Mouse (Mus musculus) spleen, adult 2 months (tissue): ENCODE data around the gene Sesn2.

ENCODE experiments used
- CTCF ChIP-seq: fragments of 200-500 bp; IDR thresholded peaks from 2 replicates; pipeline ENCODE4 v1.5.1; 2011; ENCODE audit warnings: mild to moderate bottlenecking, inconsistent platforms; ENCODE audit not compliant: insufficient read depth, insufficient read length, insufficient replicate concordance; ENCODE audit errors: extremely low read depth
- POLR2A ChIP-seq: fragments of 200-500 bp; IDR thresholded peaks from 2 replicates; pipeline ENCODE4 v1.6.1; 2011; ENCODE audit warnings: low read depth, low read length, inconsistent platforms

DNA sequence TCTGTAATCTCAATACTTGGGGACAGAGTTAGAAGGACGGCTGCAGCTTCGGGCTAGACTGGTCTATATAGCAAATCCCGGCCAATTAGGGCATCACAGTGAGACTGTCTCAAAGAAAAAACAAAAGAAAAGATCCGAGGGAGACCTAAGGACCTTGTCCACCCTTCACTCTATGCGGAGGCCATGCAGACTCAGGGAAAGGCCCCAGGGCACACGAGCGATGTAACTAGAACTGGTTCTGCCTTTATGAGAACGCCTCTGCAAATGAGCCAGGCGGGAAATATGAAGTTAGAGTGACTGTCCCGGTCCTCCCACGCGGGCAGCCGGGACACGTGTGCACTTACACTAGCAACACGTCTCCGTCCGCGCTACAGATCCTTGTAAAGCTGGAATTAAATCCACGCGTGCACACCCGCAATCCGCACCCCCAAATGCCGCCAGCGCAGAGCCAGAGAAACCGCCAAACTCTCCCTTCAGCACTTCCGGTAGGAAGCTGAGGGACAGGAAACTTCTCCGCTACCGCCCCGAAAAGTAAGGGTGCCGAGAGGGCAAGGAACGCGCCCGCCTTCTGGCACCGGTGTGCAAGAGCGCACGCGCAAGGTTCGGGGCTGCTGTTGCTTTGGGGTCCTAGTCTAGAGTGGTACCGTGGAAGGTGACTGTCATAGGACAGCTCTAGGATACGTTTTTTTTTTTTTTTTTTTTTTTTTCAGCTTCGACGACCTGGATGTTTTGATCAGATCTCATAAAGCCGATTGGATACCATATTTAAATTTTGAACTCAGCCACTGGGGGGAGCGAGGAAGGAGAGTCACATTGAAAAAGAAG, 46.7 kb downstream of the Sesn2 start, which contains the start of gene Med18:
- TF ChIP-seq CTCF: no peak
- peak; percentile 83 for TF ChIP-seq POLR2A
